Comparison of ENCODE assay signal across 27 mouse cellular contexts in the genomic region with DNA sequence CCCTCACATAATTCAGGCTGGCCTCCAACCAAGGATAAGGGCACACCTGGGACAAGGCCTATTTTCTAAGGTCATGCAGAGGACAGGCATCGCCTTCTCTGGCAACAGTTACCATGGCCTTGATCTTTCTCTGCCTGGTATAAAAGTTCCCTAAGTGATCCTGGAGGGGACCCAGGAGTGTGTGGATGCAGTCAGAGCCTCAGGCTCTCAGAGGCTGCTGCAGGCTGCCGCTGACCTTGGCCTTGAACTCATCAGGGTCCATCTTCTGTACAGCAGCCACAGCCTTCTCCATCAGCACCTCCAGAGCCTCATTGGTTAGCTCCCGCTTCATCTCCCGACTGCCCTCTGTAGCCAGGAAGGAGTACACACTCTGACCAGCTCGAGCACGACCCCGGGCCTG. TPM values are rescaled to one million over a fixed set of nuclear protein-coding genes. Genes with fewer than 3 reads are reported as not detected.
DNase-seq lines count a peak whose midpoint lies in the region; ATAC-seq lines count a peak whose summit lies in the region.
"Had no signal": no experiment of that assay in that cellular context is flagged by ENCODE, and none has a peak within 500 bp of the region (broad histone marks: within the 10 kb centered on the region; RNA-seq: fewer than 3 reads in every experiment).

No protein-coding gene starts in this region.

- 73% methylated on average over 7 of the region's 7 CpGs for WGBS in heart, embryonic 10.5 days
- 66% methylated on average over 7 of the region's 7 CpGs for WGBS in limb, embryonic 13.5 days
- whole genome bisulfite sequencing in limb, embryonic 10.5 days = 72% methylated on average over 7 of the region's 7 CpGs
- WGBS in forebrain, embryonic 12.5 days = 78% methylated on average over 7 of the region's 7 CpGs

- H3K27me3 ChIP-seq in heart, embryonic 10.5 days (ENCODE audit: insufficient read depth, poor library complexity, severe bottlenecking) = peaks cover 19% of the 10 kb centered on the region
- H3K27me3 ChIP-seq in limb, embryonic 13.5 days = peaks cover 7% of the 10 kb centered on the region; the same call in 1 of the 2 replicates
- H3K27me3 ChIP-seq in limb, embryonic 10.5 days (ENCODE audit: low read depth, poor library complexity, severe bottlenecking) = peaks cover 17% of the 10 kb centered on the region
- H3K27me3 ChIP-seq in forebrain, embryonic 12.5 days = peaks cover 21% of the 10 kb centered on the region
- H3K27me3 ChIP-seq: forebrain, embryonic 15.5 days had no signal

- H3K4me3 ChIP-seq in heart, embryonic 10.5 days = no peak overlapping the region
- no peak overlapping the region for H3K4me3 ChIP-seq in limb, embryonic 13.5 days
- no peak overlapping the region for H3K4me3 ChIP-seq in limb, embryonic 10.5 days
- H3K4me3 ChIP-seq in forebrain, embryonic 12.5 days (replicated peaks) = no peak overlapping the region
- H3K4me3 ChIP-seq: embryonic facial prominence, embryonic 13.5 days; embryonic facial prominence, embryonic 15.5 days; erythroblast, embryonic 14.5 days; forebrain, embryonic 10.5 days; forebrain, embryonic 13.5 days; forebrain, embryonic 15.5 days had no signal

- peak; percentile 78 for DNase-seq in adrenal gland, adult 2 months
- DNase-seq in adrenal gland, postnatal 10 days = no peak
- DNase-seq in heart, adult 11 months = peak; percentile 86
- no peak for DNase-seq in heart, embryonic 10.5 days (ENCODE audit: low spot score)
- DNase-seq in limb, embryonic 10.5 days (ENCODE audit: low spot score) = no peak
- DNase-seq in adrenal gland, postnatal 36 days = peak; percentile 66 to 71
- DNase-seq: cerebellum, adult 11 months; cerebellum, adult 18-20 months; cerebellum, adult 8-10 months; cerebellum, adult 9-11 months; cerebellum, postnatal 14 days; cerebellum, postnatal 36 days; embryo, embryonic 11 days; forebrain, postnatal 0 days had no signal

- 0 out of 2 replicates have a peak overlapping the region, but pooled peaks have one; percentile 36 for H3K9ac ChIP-seq in limb, embryonic 13.5 days
- H3K9ac ChIP-seq in forebrain, embryonic 12.5 days = no peak overlapping the region
- H3K9ac ChIP-seq: embryonic facial prominence, embryonic 13.5 days; embryonic facial prominence, embryonic 15.5 days; forebrain, embryonic 13.5 days; forebrain, embryonic 15.5 days; forebrain, postnatal 0 days had no signal

- H3K36me3 ChIP-seq in heart, embryonic 10.5 days = no peaks in the 10 kb centered on the region
- H3K36me3 ChIP-seq in limb, embryonic 13.5 days = no peaks in the 10 kb centered on the region
- H3K36me3 ChIP-seq in limb, embryonic 10.5 days = no peaks in the 10 kb centered on the region
- H3K36me3 ChIP-seq in forebrain, embryonic 12.5 days (replicated peaks) = no peaks in the 10 kb centered on the region
- H3K36me3 ChIP-seq: embryonic facial prominence, embryonic 13.5 days; embryonic facial prominence, embryonic 15.5 days; forebrain, embryonic 10.5 days; forebrain, embryonic 15.5 days had no signal

- H3K4me1 ChIP-seq in heart, embryonic 10.5 days = peaks cover 20% of the 10 kb centered on the region
- peaks cover 11% of the 10 kb centered on the region for H3K4me1 ChIP-seq in limb, embryonic 13.5 days
- peaks cover 28% of the 10 kb centered on the region for H3K4me1 ChIP-seq in limb, embryonic 10.5 days
- peaks cover 6% of the 10 kb centered on the region for H3K4me1 ChIP-seq in forebrain, embryonic 12.5 days

- no peaks in the 10 kb centered on the region for H3K9me3 ChIP-seq in heart, embryonic 10.5 days
- no peaks in the 10 kb centered on the region for H3K9me3 ChIP-seq in limb, embryonic 13.5 days
- H3K9me3 ChIP-seq in limb, embryonic 10.5 days (replicated peaks) = no peaks in the 10 kb centered on the region
- no peaks in the 10 kb centered on the region for H3K9me3 ChIP-seq in forebrain, embryonic 12.5 days
- H3K9me3 ChIP-seq: embryonic facial prominence, embryonic 13.5 days; embryonic facial prominence, embryonic 15.5 days; forebrain, embryonic 10.5 days; forebrain, embryonic 13.5 days; forebrain, embryonic 15.5 days had no signal

- H3K27ac ChIP-seq in heart, embryonic 10.5 days = no peak overlapping the region; the same call in 1 of the 2 replicates
- H3K27ac ChIP-seq in limb, embryonic 13.5 days = no peak overlapping the region
- no peak overlapping the region for H3K27ac ChIP-seq in limb, embryonic 10.5 days
- H3K27ac ChIP-seq in forebrain, embryonic 12.5 days = no peak overlapping the region
- H3K27ac ChIP-seq: embryonic facial prominence, embryonic 13.5 days; embryonic facial prominence, embryonic 15.5 days; forebrain, embryonic 10.5 days; forebrain, embryonic 13.5 days; forebrain, embryonic 15.5 days had no signal

- no peak for ATAC-seq in limb, embryonic 13.5 days (ENCODE audit: low FRiP score, low read depth)
- ATAC-seq in forebrain, embryonic 12.5 days (ENCODE audit: low FRiP score) = no peak
- ATAC-seq: forebrain, embryonic 13.5 days; forebrain, embryonic 15.5 days; forebrain, postnatal 0 days had no signal

- no peak overlapping the region for H3K4me2 ChIP-seq in limb, embryonic 13.5 days (replicated peaks)
- no peak overlapping the region for H3K4me2 ChIP-seq in forebrain, embryonic 12.5 days
- H3K4me2 ChIP-seq: embryonic facial prominence, embryonic 13.5 days; embryonic facial prominence, embryonic 15.5 days; forebrain, embryonic 13.5 days; forebrain, embryonic 15.5 days had no signal

RNA-seq across cellular contexts. Expression of gene Zfp385c, which starts 5.7 kb away (rescaled TPM):
- under 1 TPM in 1 of 2 experiments, not detected in 1; 0.59 TPM for total RNA-seq in adrenal gland, adult 2 months (2021)
- polyA plus RNA-seq in adrenal gland, adult 2 months (2012; rRNA removed) = 0.75 and 0.84 TPM in 2 replicates
- under 1 TPM; 0.42 to 0.67 TPM for total RNA-seq in adrenal gland, postnatal 10 days (2021)
- polyA plus RNA-seq in heart, embryonic 10.5 days (2016; fragmentation: Nextera tagmentation; extraction: Ambion mirVana) = 0.23 and 0.27 TPM in 2 replicates
- 0.75 and 1.1 TPM in 2 replicates for polyA plus RNA-seq in limb, embryonic 13.5 days (2015; fragmentation: Nextera tagmentation; extraction: Ambion mirVana)
- 0.15 and 0.16 TPM in 2 replicates for polyA plus RNA-seq in limb, embryonic 10.5 days (2016; fragmentation: Nextera tagmentation; extraction: Ambion mirVana)
- total RNA-seq in adrenal gland, postnatal 36 days (2021) = under 1 TPM; 0.13 to 0.43 TPM
- polyA plus RNA-seq in forebrain, embryonic 12.5 days (2016; fragmentation: Nextera tagmentation; extraction: Ambion mirVana) = 0.12 and 0.61 TPM in 2 replicates
- total RNA-seq: common myeloid progenitor, adult 5-6 weeks had no signal
- polyA plus RNA-seq: C2C12; erythroblast, embryonic 14.5 days had no signal

RNA-seq across cellular contexts. Expression of gene Dhx58, which starts 6.2 kb away (rescaled TPM):
- total RNA-seq in adrenal gland, adult 2 months (2021) = 10 to 100 TPM; 29.2 to 60.7 TPM
- 30.2 and 42.2 TPM in 2 replicates for polyA plus RNA-seq in adrenal gland, adult 2 months (2012; rRNA removed)
- total RNA-seq in adrenal gland, postnatal 10 days (2021) = 1 to 10 TPM; 6.0 to 9.4 TPM
- 1.1 and 2.4 TPM in 2 replicates for polyA plus RNA-seq in heart, embryonic 10.5 days (2016; fragmentation: Nextera tagmentation; extraction: Ambion mirVana)
- 2.9 and 3.7 TPM in 2 replicates for polyA plus RNA-seq in limb, embryonic 13.5 days (2015; fragmentation: Nextera tagmentation; extraction: Ambion mirVana)
- polyA plus RNA-seq in limb, embryonic 10.5 days (2016; fragmentation: Nextera tagmentation; extraction: Ambion mirVana) = 3.1 and 4.4 TPM in 2 replicates
- 10 to 100 TPM; 39.5 to 60.6 TPM for total RNA-seq in adrenal gland, postnatal 36 days (2021)
- polyA plus RNA-seq in forebrain, embryonic 12.5 days (2016; fragmentation: Nextera tagmentation; extraction: Ambion mirVana) = 2.1 and 2.6 TPM in 2 replicates

RNA-seq across cellular contexts. Expression of gene Kat2a, which starts 14.3 kb away (rescaled TPM):
- total RNA-seq in adrenal gland, adult 2 months (2021) = 10 to 100 TPM; 42.5 to 42.6 TPM
- 73.5 and 85.1 TPM in 2 replicates for polyA plus RNA-seq in adrenal gland, adult 2 months (2012; rRNA removed)
- total RNA-seq in adrenal gland, postnatal 10 days (2021) = 10 to 100 TPM; 33.1 to 42.4 TPM
- polyA plus RNA-seq in heart, embryonic 10.5 days (2016; fragmentation: Nextera tagmentation; extraction: Ambion mirVana) = 52.0 and 59.8 TPM in 2 replicates
- polyA plus RNA-seq in limb, embryonic 13.5 days (2015; fragmentation: Nextera tagmentation; extraction: Ambion mirVana) = 53.6 and 53.8 TPM in 2 replicates
- 77.2 and 87.7 TPM in 2 replicates for polyA plus RNA-seq in limb, embryonic 10.5 days (2016; fragmentation: Nextera tagmentation; extraction: Ambion mirVana)
- total RNA-seq in adrenal gland, postnatal 36 days (2021) = 10 to 100 TPM; 44.5 to 45.5 TPM
- polyA plus RNA-seq in forebrain, embryonic 12.5 days (2016; fragmentation: Nextera tagmentation; extraction: Ambion mirVana) = 65.2 and 65.7 TPM in 2 replicates

RNA-seq across cellular contexts. Expression of gene Hspb9, which starts 15.7 kb away (rescaled TPM):
- not detected for total RNA-seq in adrenal gland, adult 2 months (2021)
- not detected in 2 replicates for polyA plus RNA-seq in adrenal gland, adult 2 months (2012; rRNA removed)
- total RNA-seq in adrenal gland, postnatal 10 days (2021) = under 1 TPM in 1 of 2 experiments, not detected in 1; 0.64 TPM
- 0.19 and 0.34 TPM in 2 replicates for polyA plus RNA-seq in heart, embryonic 10.5 days (2016; fragmentation: Nextera tagmentation; extraction: Ambion mirVana)
- 0.46 TPM in 1 of 2 replicates, not detected in the other for polyA plus RNA-seq in limb, embryonic 13.5 days (2015; fragmentation: Nextera tagmentation; extraction: Ambion mirVana)
- 0.31 and 0.56 TPM in 2 replicates for polyA plus RNA-seq in limb, embryonic 10.5 days (2016; fragmentation: Nextera tagmentation; extraction: Ambion mirVana)
- total RNA-seq in adrenal gland, postnatal 36 days (2021) = not detected
- polyA plus RNA-seq in forebrain, embryonic 12.5 days (2016; fragmentation: Nextera tagmentation; extraction: Ambion mirVana) = 0.52 TPM in 1 of 2 replicates, not detected in the other
- total RNA-seq: adrenal gland, adult 18-20 months; common myeloid progenitor, adult 5-6 weeks; forebrain, postnatal 0 days had no signal
- polyA plus RNA-seq: brain, embryonic 14.5 days; embryonic facial prominence, embryonic 11.5 days; embryonic facial prominence, embryonic 13.5 days; embryonic facial prominence, embryonic 15.5 days; erythroblast, embryonic 14.5 days; forebrain, embryonic 13.5 days had no signal

RNA-seq across cellular contexts. Expression of gene Rab5c, which starts 40.1 kb away (rescaled TPM):
- 100 to 1,000 TPM; 191 to 196 TPM for total RNA-seq in adrenal gland, adult 2 months (2021)
- polyA plus RNA-seq in adrenal gland, adult 2 months (2012; rRNA removed) = 201 and 238 TPM in 2 replicates
- 100 to 1,000 TPM; 182 to 183 TPM for total RNA-seq in adrenal gland, postnatal 10 days (2021)
- 13.7 and 13.9 TPM in 2 replicates for polyA plus RNA-seq in heart, embryonic 10.5 days (2016; fragmentation: Nextera tagmentation; extraction: Ambion mirVana)
- 23.2 and 24.5 TPM in 2 replicates for polyA plus RNA-seq in limb, embryonic 13.5 days (2015; fragmentation: Nextera tagmentation; extraction: Ambion mirVana)
- 13.1 and 16.8 TPM in 2 replicates for polyA plus RNA-seq in limb, embryonic 10.5 days (2016; fragmentation: Nextera tagmentation; extraction: Ambion mirVana)
- total RNA-seq in adrenal gland, postnatal 36 days (2021) = 100 to 1,000 TPM; 172 to 187 TPM
- 18.2 and 25.2 TPM in 2 replicates for polyA plus RNA-seq in forebrain, embryonic 12.5 days (2016; fragmentation: Nextera tagmentation; extraction: Ambion mirVana)

Comparison
In these comparisons a context has a peak if more than half of its experiments do, and no peak if none do; other contexts are left out.
1. DNase-seq: peak in adrenal gland, adult 2 months (single experiment), heart, adult 11 months (single experiment) and adrenal gland, postnatal 36 days (2 of 2); none in adrenal gland, postnatal 10 days (single experiment), heart, embryonic 10.5 days (single experiment) and limb, embryonic 10.5 days (single experiment).